Mouse (Mus musculus) heart, postnatal 0 days (tissue): ENCODE results near the gene Gpm6a.

Experiments
- CTCF ChIP-seq: IDR thresholded peaks from 2 replicates; pipeline ENCODE4 v1.5.1; 2016; ENCODE audit warnings: antibody characterized with exemption, control low read depth, low read depth
- EP300 ChIP-seq: IDR thresholded peaks from 2 replicates; pipeline ENCODE4 v1.6.1; 2016; ENCODE audit warnings: antibody characterized with exemption, low read depth

DNA sequence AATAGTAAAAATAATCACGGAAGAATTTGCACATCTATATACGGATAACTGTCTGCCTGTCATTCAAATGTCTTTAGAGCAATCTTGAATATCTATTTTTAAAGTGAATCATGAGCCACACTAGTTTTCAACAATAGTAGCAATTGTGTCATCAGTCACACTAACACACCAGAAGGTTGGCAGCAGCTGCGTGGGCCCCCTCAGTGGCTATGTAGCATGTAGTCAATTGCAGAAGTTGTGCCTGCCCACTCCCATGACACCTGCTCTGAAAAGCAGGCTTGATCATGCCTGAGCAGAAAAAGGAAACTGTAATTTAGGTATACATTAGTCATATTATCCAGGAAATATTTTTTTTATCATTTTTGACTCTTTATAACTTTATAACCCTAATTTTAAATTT is 93.8 kb downstream of the Gpm6a start:
- TF ChIP-seq CTCF (no peak), EP300 (no peak)
